Mouse (Mus musculus) midbrain, embryonic 16.5 days (tissue): ENCODE measurements at regions not wholly inside any gene's neighbourhood (a gene's known extent, or its start where the extent isn't known, plus 50 kb on each side); places are given as distances from the start of the nearest gene placed in this dataset.
"Not testable (repeated sequence)": the region's sequence is repeated elsewhere in the genome, so short reads cannot be mapped to it uniquely, and the experiment has no call there.

ENCODE experiments used
- ATAC-seq: fragments of 200-750 bp; cut with Nextera tagmentation; 2 replicates; pipeline ENCODE4 v1.8.0; 2017; ENCODE audit warnings: moderate TSS enrichment
- H3K27ac ChIP-seq: fragments of 300-500 bp; sonication (generic); 2 replicates; pipeline ENCODE4 v1.5.1; 2014; ENCODE audit warnings: mild to moderate bottlenecking, low read length, mixed read lengths
- H3K27me3 ChIP-seq: fragments of 300-500 bp; sonication (generic); 2 replicates; pipeline ENCODE4 v1.6.1; 2014; ENCODE audit warnings: low read depth, low read length, mixed read lengths; ENCODE audit not compliant: control insufficient read depth, insufficient read depth
- H3K36me3 ChIP-seq: fragments of 300-500 bp; sonication (generic); 2 replicates; pipeline ENCODE4 v1.6.1; 2014; ENCODE audit warnings: mild to moderate bottlenecking, low read length, moderate library complexity, mixed read lengths; ENCODE audit not compliant: control insufficient read depth, insufficient read depth
- H3K4me1 ChIP-seq: fragments of 300-500 bp; sonication (generic); 2 replicates; pipeline ENCODE4 v1.6.1; 2014; ENCODE audit warnings: mild to moderate bottlenecking, low read length, mixed read lengths; ENCODE audit not compliant: control insufficient read depth, insufficient read depth
- H3K4me2 ChIP-seq: fragments of 300-500 bp; sonication (generic); 2 replicates; pipeline ENCODE4 v1.6.1; 2014; ENCODE audit warnings: mild to moderate bottlenecking, low read length, mixed read lengths
- H3K4me3 ChIP-seq: fragments of 300-500 bp; sonication (generic); 2 replicates; pipeline ENCODE4 v1.5.1; 2014; ENCODE audit warnings: low read depth, mild to moderate bottlenecking, low read length, moderate library complexity, mixed read lengths
- H3K9ac ChIP-seq: fragments of 300-500 bp; sonication (generic); 2 replicates; pipeline ENCODE4 v1.6.1; 2014; ENCODE audit warnings: low read depth, low read length, mixed read lengths
- H3K9me3 ChIP-seq: fragments of 300-500 bp; sonication (generic); replicated peaks from 2 replicates; pipeline ENCODE4 v1.6.1; 2014; ENCODE audit warnings: mild to moderate bottlenecking, low read length, mixed read lengths; ENCODE audit not compliant: control insufficient read depth, poor library complexity, severe bottlenecking
- WGBS: fragments of 180-500 bp; shearing (Covaris S2); extraction: QIAGEN DNeasy Blood & Tissue Kit; methylation state at CpG from one replicate; pipeline ENCODE4 v1.1.7; 2014; 5-methylcytosine and 5-hydroxymethylcytosine counted together

GRCm38 (mm10) chrX:93917367-93917766, 51.1 kb upstream of the AU015836 start:
- H3K36me3 ChIP-seq, H3K4me2 ChIP-seq, H3K9me3 ChIP-seq, H3K27me3 ChIP-seq, H3K4me3 ChIP-seq, H3K4me1 ChIP-seq, H3K9ac ChIP-seq, ATAC-seq, H3K27ac ChIP-seq: not testable (repeated sequence)
- WGBS: 87% methylated on average over 3 of the region's 3 CpGs
